Mouse (Mus musculus) embryonic facial prominence, embryonic 12.5 days (tissue): ENCODE data around the gene Wnt10b. TPM values are rescaled to one million over a fixed set of nuclear protein-coding genes. Genes with fewer than 3 reads are reported as not detected.
"Not testable (repeated sequence)": the region's sequence is repeated elsewhere in the genome, so short reads cannot be mapped to it uniquely, and the experiment has no call there.

Source experiments
- ATAC-seq: fragments of 200-750 bp; cut with Nextera tagmentation; 2 replicates; pipeline ENCODE4 v1.8.0; 2017; ENCODE audit not compliant: insufficient number of reproducible peaks, insufficient read depth, low FRiP score, low TSS enrichment
- H3K27ac ChIP-seq: fragments of 300-500 bp; sonication (generic); 2 replicates; pipeline ENCODE4 v1.5.1; 2016; ENCODE audit warnings: mild to moderate bottlenecking
- H3K27me3 ChIP-seq: fragments of 300-500 bp; sonication (generic); 2 replicates; pipeline ENCODE4 v1.6.1; 2016; ENCODE audit warnings: mild to moderate bottlenecking, moderate library complexity
- H3K36me3 ChIP-seq: fragments of 300-500 bp; sonication (generic); 2 replicates; pipeline ENCODE4 v1.6.1; 2016; ENCODE audit warnings: mild to moderate bottlenecking
- H3K4me1 ChIP-seq: fragments of 300-500 bp; sonication (generic); 2 replicates; pipeline ENCODE4 v1.6.1; 2016
- H3K4me2 ChIP-seq: fragments of 300-500 bp; sonication (generic); replicated peaks from 2 replicates; pipeline ENCODE4 v1.6.1; 2016; ENCODE audit warnings: mild to moderate bottlenecking, moderate library complexity
- H3K4me3 ChIP-seq: fragments of 300-500 bp; sonication (generic); 2 replicates; pipeline ENCODE4 v1.5.1; 2016; ENCODE audit warnings: mild to moderate bottlenecking
- H3K9ac ChIP-seq: fragments of 300-500 bp; sonication (generic); 2 replicates; pipeline ENCODE4 v1.6.1; 2016; ENCODE audit warnings: mild to moderate bottlenecking, moderate library complexity
- H3K9me3 ChIP-seq: fragments of 300-500 bp; sonication (generic); 2 replicates; pipeline ENCODE4 v1.6.1; 2016; ENCODE audit warnings: mild to moderate bottlenecking, moderate library complexity
- WGBS: fragments of 180-500 bp; shearing (Covaris S2); methylation state at CpG from one replicate; pipeline ENCODE4 v1.1.7; 2016; 5-methylcytosine and 5-hydroxymethylcytosine counted together
- polyA plus RNA-seq: library from polyadenylated mRNA; unstranded; fragments of >200 nt; fragmentation: Nextera tagmentation; extraction: Ambion mirVana; gene quantifications from 2 replicates; pipeline ENCODE4 v1.2.1, GENCODE M21; 2016

Wnt10b gene
- 1.5 and 1.7 TPM in 2 replicates for polyA plus RNA-seq

DNA sequence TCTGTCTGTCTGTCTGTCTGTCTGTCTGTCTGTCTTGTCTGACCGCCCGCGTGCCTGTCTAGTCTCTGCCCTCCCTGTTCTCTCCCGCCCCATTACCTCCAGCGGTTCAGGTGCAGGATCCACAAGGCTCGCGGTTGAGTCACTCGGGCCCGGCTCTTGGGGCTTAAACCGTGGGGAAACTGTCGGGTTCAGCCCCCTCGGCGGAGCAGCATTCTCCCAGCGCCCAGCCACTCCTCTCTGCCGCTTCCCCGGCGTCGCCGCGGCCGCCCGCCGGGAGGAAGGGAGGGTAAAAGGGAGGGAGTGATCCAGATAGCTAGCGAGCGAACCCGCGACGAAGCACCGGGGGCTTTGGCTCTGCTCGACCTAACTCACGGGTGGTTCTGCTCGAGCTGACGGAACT, at the start of gene Wnt10b:
Wnt10b (minus strand) TSS at position 389 of the 400 bp plus-strand sequence.
- Histone ChIP-seq H3K27ac (no peak within 1 kb of the TSS), H3K4me3 (peak within 1 kb of the TSS; percentile 27), H3K36me3 (no peaks in the 10 kb centered on the region), H3K9ac (peak within 1 kb of the TSS; percentile 25; the same call in 1 of the 2 replicates), H3K27me3 (peaks cover 98% of the 10 kb centered on the region), H3K4me1 (peaks cover 31% of the 10 kb centered on the region), H3K4me2 (peak within 1 kb of the TSS; percentile 41), H3K9me3 (no peaks in the 10 kb centered on the region)
- ATAC-seq: no peak
- 1% methylated on average over 33 of the region's 33 CpGs for WGBS

DNA sequence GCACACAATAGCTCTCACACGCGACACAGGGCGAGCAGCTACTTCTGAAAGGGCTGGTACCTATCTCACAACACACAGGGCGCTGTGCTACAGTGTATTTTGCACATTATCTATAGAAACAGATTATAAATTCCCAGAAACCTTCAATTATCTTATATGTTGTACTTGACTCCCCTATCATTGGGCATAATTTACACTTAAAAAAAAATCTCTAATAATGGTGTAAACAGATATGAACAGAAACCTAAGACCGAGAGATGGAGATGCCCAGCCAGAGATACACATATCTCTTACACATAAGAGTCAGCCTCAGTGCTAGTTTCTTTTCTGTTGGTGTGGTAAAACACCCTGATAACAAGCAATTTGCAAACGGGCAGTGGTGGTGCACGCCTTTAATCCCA, 49.7 kb upstream of the Wnt10b start:
- ATAC-seq: no peak
- Histone ChIP-seq H3K4me3 (no peak overlapping the region), H3K9me3 (no peaks in the 10 kb centered on the region), H3K36me3 (peaks cover 32% of the 10 kb centered on the region), H3K9ac (no peak overlapping the region), H3K4me2 (no peak overlapping the region), H3K27ac (no peak overlapping the region), H3K27me3 (no peaks in the 10 kb centered on the region), H3K4me1 (peaks cover 17% of the 10 kb centered on the region; the same call in 1 of the 2 replicates)
- WGBS: 89% methylated on average over 7 of the region's 7 CpGs

GRCm38 (mm10) chr15:98823434-98823833, 45.5 kb upstream of the Wnt10b start:
- Histone ChIP-seq H3K36me3 (peaks cover 53% of the 10 kb centered on the region), H3K4me2 (no peak overlapping the region), H3K9me3 (no peaks in the 10 kb centered on the region), H3K9ac (no peak overlapping the region), H3K27me3 (no peaks in the 10 kb centered on the region), H3K4me1 (no peaks in the 10 kb centered on the region), H3K27ac (no peak overlapping the region), H3K4me3 (no peak overlapping the region)
- 68% methylated on average over 3 of the region's 3 CpGs for WGBS
- ATAC-seq: no peak

- H3K36me3 ChIP-seq: peaks cover 48% of the 10 kb centered on the region
- no peak for ATAC-seq
- no peaks in the 10 kb centered on the region for H3K9me3 ChIP-seq
- H3K4me3 ChIP-seq: no peak overlapping the region
- 90% methylated on average over 5 of the region's 5 CpGs for WGBS
- H3K4me1 ChIP-seq: no peaks in the 10 kb centered on the region
- H3K27ac ChIP-seq: no peak overlapping the region
- no peak overlapping the region for H3K9ac ChIP-seq
- H3K4me2 ChIP-seq: no peak overlapping the region
- no peaks in the 10 kb centered on the region for H3K27me3 ChIP-seq
Observed at GRCm38 (mm10) chr15:98822147-98822546, 44.2 kb upstream of the Wnt10b start.

DNA sequence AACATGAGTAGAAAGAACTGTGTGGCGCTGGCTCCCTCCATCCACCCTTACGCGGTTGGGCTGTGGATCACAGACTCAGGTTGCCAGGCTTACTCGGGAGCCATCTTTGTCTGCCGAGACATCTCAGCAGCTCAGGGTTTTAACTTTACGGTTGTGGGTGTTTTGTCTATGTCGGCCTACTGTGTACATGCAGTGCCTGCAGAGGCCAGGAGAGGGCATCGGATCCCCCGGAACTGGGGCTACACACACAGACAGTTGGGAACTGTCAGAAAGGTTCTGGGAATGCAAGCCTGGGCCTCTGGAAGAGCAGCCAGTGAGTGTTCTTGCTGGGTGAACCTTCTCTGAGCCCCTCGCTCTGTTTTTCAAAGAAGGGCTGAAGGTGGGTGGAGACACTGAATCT, 43.5 kb upstream of the Wnt10b start:
- no peaks in the 10 kb centered on the region for H3K4me1 ChIP-seq
- H3K4me2 ChIP-seq: no peak overlapping the region
- H3K27me3 ChIP-seq: no peaks in the 10 kb centered on the region
- H3K36me3 ChIP-seq: peaks cover 54% of the 10 kb centered on the region
- 29% methylated on average over 10 of the region's 10 CpGs for WGBS
- no peak for ATAC-seq
- H3K9me3 ChIP-seq: no peaks in the 10 kb centered on the region
- no peak overlapping the region for H3K9ac ChIP-seq
- H3K27ac ChIP-seq: no peak overlapping the region
- H3K4me3 ChIP-seq: no peak overlapping the region

GRCm38 (mm10) chr15:98820937-98821336, 43.0 kb upstream of the Wnt10b start:
- WGBS: 78% methylated on average over 4 of the region's 4 CpGs
- Histone ChIP-seq H3K27me3 (no peaks in the 10 kb centered on the region), H3K27ac (no peak overlapping the region), H3K4me3 (no peak overlapping the region), H3K4me2 (no peak overlapping the region), H3K9ac (no peak overlapping the region), H3K9me3 (no peaks in the 10 kb centered on the region), H3K4me1 (no peaks in the 10 kb centered on the region), H3K36me3 (peaks cover 55% of the 10 kb centered on the region)
- no peak for ATAC-seq

GRCm38 (mm10) chr15:98818171-98818570, 40.2 kb upstream of the Wnt10b start:
- Histone ChIP-seq H3K9me3 (no peaks in the 10 kb centered on the region), H3K27me3 (no peaks in the 10 kb centered on the region), H3K27ac (no peak overlapping the region), H3K4me3 (no peak overlapping the region), H3K4me2 (no peak overlapping the region), H3K36me3 (peaks cover 59% of the 10 kb centered on the region), H3K4me1 (no peaks in the 10 kb centered on the region), H3K9ac (no peak overlapping the region)
- no peak for ATAC-seq
- WGBS: 89% methylated on average over 7 of the region's 7 CpGs

DNA sequence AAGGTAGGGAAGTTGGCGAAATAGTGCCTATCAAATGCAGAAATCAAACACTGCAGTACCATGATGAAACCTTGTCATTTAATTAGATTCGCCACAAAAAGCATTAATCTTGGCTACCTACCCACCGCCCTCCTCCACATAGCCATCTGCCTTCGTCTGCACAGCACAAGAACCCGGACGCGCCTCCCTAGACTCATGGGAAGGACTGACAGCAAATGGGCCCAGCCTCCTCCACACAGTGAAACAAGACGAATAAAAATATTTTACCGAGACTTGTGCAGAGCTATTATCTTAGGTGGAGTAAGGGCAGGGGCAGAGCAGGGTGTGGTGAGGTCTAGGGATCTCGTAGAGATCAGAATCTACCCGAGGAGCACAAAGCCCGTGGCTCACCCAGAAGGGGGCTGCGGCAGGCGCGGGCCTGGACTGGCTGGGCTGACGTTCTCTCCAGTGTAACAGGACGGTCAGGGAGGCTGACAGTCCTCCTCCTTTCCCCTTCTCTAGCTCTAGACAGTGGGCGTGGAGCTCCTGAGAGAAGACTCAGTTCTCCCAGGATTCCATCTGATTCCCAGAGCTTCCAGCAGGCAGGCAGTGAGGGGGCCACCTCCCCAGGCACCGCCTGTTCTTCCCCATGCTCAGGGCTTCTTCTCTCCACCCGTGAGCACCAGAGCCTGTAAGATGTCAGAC, 34.9 kb upstream of the Wnt10b start:
- no peak for ATAC-seq
- H3K36me3 ChIP-seq: peaks cover 55% of the 10 kb centered on the region
- peaks cover 8% of the 10 kb centered on the region; the same call in 1 of the 2 replicates for H3K4me1 ChIP-seq
- H3K27ac ChIP-seq: no peak overlapping the region
- H3K4me3 ChIP-seq: no peak overlapping the region
- H3K9ac ChIP-seq: no peak overlapping the region
- no peak overlapping the region for H3K4me2 ChIP-seq
- 84% methylated on average over 20 of the region's 20 CpGs for WGBS
- H3K9me3 ChIP-seq: no peaks in the 10 kb centered on the region
- peaks cover 28% of the 10 kb centered on the region for H3K27me3 ChIP-seq

- not testable (repeated sequence) for ATAC-seq, H3K27ac ChIP-seq, H3K4me3 ChIP-seq, H3K9ac ChIP-seq, H3K4me2 ChIP-seq, H3K9me3 ChIP-seq
- 72% methylated on average over 6 of the region's 6 CpGs for WGBS
- Histone ChIP-seq H3K27me3 (peaks cover 55% of the 10 kb centered on the region), H3K36me3 (peaks cover 41% of the 10 kb centered on the region), H3K4me1 (peaks cover 27% of the 10 kb centered on the region)
Observed at GRCm38 (mm10) chr15:98810212-98810611, 32.3 kb upstream of the Wnt10b start.

DNA sequence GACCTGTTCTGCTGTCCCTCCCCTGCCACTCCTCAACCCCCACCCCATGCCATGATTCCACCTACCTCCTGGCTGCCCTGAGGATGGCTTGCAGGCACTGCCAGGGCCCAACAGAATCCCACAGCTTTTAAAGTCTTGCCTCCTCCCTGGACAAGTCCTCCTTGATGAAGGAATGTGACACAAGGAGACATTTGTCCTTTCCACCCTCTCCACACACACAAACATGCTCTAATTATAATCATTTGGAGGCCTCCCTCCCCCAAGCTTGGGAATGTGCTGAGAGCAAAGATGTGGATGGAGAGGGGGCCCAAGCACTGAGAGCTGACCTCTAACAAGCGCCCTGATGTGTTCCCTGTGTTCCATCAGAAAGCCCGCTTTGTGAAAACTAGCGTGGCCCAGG, 31.4 kb upstream of the Wnt10b start, which contains the start of gene Ddn:
Ddn (minus strand) TSS at position 101 of the 400 bp plus-strand sequence.
- Histone ChIP-seq H3K27me3 (peaks cover 63% of the 10 kb centered on the region), H3K27ac (no peak within 1 kb of the TSS), H3K9ac (no peak within 1 kb of the TSS), H3K4me1 (peaks cover 31% of the 10 kb centered on the region), H3K9me3 (no peaks in the 10 kb centered on the region), H3K4me3 (peak within 1 kb of the TSS; percentile 45), H3K36me3 (peaks cover 35% of the 10 kb centered on the region), H3K4me2 (peak within 1 kb of the TSS; percentile 87)
- ATAC-seq: no peak
- WGBS: 31% methylated on average over 3 of the region's 3 CpGs

GRCm38 (mm10) chr15:98808651-98809134, 30.7 kb upstream of the Wnt10b start:
- Histone ChIP-seq H3K4me1 (peaks cover 31% of the 10 kb centered on the region), H3K9ac (no peak overlapping the region), H3K9me3 (no peaks in the 10 kb centered on the region), H3K27ac (no peak overlapping the region), H3K4me3 (peak overlapping the region; percentile 45; the same call in 1 of the 2 replicates), H3K27me3 (peaks cover 70% of the 10 kb centered on the region), H3K36me3 (peaks cover 28% of the 10 kb centered on the region), H3K4me2 (no peak overlapping the region)
- no peak for ATAC-seq
- WGBS: 14% methylated on average over 6 of the region's 6 CpGs

DNA sequence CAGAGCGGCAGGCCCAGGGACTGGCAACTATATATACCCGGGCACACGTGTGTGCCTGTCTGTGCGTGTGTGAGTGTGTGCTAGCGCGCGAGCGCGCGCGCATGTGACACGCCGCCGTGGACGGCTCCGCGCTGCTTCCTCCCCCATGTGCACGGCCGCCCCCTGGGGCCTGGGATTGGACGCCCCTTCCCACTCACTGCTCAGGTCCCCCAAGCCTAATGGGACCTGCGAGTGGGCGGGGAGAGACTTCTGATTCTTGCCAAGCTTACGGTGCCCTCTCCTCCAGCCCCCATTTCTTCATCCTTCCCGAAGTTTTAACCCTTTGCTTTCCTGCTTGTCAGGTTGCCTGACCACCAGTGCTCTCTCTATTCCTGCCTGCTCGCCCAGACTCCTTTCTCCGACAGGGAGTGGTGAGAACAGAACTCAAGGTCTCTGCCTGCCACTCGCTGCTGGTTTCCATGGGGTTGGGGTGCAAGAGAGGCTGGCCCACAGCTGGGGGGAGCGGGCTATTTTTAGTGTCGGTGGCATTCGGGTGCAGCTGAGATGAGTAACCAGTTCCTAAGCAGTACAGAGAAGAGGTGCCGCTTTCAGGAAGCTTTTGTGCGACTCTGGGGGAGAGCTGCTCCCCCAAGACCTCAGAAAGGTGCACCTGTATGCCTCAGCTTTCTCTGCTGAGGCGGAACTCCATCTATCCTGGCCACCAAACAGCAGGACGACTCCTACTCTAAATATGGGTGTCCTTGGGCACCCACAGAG, 30.1 kb upstream of the Wnt10b start:
- H3K4me3 ChIP-seq: peak overlapping the region; percentile 45
- peaks cover 31% of the 10 kb centered on the region for H3K4me1 ChIP-seq
- no peak for ATAC-seq
- WGBS: 2% methylated on average over 30 of the region's 34 CpGs
- H3K4me2 ChIP-seq: peak overlapping the region; percentile 87
- no peaks in the 10 kb centered on the region for H3K9me3 ChIP-seq
- peak overlapping the region; percentile 28 for H3K9ac ChIP-seq
- H3K36me3 ChIP-seq: peaks cover 22% of the 10 kb centered on the region
- no peak overlapping the region for H3K27ac ChIP-seq
- peaks cover 76% of the 10 kb centered on the region for H3K27me3 ChIP-seq
